Mouse (Mus musculus) c-Kit-positive CD71-positive TER-119-negative erythroid progenitor cells, embryonic 14.5 days (primary cell): ENCODE measurements around the gene Hist1h3d.
"Not testable (repeated sequence)": the region's sequence is repeated elsewhere in the genome, so short reads cannot be mapped to it uniquely, and the experiment has no call there.

Experiments used
- DNase-seq: peaks from one replicate; pipeline ENCODE4 v3.0.0-alpha.2; 2013; ENCODE audit warnings: low read depth

Gene Hist1h3d

DNA sequence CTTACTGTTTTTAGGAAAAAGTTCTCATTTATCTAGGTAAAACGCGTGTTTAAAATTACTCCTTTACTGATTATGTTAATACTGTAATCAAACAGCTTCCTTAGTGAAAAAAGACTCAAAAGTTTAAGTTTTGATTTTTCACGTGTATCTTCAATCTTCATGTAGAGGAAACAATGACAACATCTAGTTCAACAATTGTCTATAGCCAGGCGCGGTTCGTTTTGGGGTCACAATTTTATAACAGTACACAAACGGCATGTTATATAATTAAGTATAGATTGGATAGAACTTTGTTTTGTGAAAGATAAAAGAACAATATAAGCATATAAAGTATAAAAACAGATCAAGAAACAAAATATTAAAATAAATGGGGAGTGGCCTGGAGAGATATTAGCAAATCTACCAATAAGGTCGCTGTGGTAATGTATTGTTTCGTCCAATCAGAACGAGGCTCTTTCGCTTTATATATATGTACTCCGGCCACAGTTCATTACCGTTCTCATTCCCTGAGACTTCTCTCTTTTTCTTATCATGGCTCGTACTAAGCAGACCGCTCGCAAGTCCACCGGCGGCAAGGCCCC lies at the start of gene Hist1h3d:
Gene Hist1h3d (plus strand): TSS at position 493 of the 581 bp plus-strand sequence.
- no peak for DNase-seq

GRCm38 (mm10) chr13:23525901-23526300 lies 49.7 kb upstream of the Hist1h3d start:
- no peak for DNase-seq

- no peak for DNase-seq
These were observed 49.3 kb upstream of the Hist1h3d start for GRCm38 (mm10) chr13:23526312-23526711.

DNA sequence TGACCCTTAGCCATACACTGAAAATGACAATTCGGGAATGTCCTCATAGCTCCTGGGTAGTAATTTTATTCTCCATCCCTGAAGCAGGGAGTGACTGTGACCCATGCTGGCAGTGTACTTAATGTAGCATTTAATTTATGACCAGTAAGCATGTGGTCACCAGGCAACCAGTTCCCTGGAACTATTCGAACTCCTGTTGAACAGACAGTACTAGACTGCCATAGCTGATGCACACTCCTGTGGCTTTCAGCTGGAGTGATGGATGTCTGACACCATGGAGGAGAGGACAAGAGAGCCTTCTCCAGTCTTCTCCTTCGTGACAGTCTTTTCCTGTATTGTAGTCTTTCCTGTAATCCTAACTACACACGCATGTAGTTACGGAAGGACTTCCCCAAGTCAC lies 46.6 kb upstream of the Hist1h3d start:
- DNase-seq: no peak

DNA sequence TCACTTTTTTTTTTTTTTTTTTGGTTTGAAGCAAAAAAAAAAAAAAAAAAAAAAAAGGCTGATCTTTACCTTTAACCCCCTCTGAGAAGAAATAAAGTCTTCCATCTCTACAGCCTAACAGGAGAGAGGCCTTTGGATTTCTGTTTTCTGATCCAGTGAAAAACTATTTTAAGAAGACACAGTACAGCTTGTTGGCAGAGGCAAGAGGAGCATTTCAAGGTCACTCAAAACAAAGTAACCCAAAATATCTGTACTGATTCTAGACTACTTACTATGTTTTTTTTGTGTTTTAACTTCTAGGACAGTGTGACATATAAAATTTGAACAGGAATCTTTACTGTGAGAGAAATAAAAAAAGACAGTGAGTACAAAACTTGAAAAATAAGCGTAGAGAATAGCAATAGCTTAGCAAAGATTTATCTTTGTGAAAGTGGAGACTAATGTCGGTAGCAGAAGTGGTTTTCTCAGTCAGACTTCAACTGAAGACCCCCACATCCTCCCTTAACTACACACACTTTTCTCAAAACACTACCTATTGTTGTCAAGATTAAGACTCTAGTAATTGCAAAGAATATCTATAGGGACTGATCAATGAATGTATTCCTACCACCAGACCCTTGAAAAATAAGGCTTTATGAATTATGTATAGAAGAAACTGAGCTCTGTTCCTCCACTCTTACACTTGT lies 45.9 kb upstream of the Hist1h3d start:
- no peak for DNase-seq

DNA sequence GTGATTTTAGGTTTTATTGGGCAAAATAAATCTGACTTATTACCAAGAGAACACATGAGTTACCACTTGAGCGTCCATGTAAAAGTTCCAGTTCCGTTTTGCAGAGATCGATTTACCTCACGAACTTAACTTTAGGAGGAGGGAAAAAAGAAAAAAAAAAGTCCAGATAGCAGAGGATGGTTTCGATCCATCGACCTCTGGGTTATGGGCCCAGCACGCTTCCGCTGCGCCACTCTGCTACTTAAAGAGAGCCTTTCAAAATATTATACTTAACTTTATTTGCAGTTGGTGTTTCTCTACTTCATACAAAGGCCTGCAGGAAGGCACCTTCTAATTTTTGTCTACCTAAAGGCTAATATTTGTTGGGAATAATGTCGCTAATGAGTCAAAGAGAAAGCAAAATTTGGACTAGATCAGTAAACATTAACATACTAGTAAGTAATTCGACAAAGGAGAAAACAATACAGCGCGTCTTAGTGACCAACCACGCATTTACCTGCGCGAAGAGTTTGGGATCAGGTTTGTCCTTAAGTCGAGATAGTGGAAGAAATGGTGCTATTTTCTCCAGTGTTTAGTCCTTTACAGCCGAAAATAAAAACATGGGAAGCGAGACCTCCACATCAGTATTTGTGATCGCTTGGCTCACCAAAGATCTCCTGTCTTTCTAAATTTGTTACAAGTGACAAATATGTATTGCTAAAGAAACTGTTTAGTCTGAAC lies 45.2 kb upstream of the Hist1h3d start:
- no peak for DNase-seq

DNA sequence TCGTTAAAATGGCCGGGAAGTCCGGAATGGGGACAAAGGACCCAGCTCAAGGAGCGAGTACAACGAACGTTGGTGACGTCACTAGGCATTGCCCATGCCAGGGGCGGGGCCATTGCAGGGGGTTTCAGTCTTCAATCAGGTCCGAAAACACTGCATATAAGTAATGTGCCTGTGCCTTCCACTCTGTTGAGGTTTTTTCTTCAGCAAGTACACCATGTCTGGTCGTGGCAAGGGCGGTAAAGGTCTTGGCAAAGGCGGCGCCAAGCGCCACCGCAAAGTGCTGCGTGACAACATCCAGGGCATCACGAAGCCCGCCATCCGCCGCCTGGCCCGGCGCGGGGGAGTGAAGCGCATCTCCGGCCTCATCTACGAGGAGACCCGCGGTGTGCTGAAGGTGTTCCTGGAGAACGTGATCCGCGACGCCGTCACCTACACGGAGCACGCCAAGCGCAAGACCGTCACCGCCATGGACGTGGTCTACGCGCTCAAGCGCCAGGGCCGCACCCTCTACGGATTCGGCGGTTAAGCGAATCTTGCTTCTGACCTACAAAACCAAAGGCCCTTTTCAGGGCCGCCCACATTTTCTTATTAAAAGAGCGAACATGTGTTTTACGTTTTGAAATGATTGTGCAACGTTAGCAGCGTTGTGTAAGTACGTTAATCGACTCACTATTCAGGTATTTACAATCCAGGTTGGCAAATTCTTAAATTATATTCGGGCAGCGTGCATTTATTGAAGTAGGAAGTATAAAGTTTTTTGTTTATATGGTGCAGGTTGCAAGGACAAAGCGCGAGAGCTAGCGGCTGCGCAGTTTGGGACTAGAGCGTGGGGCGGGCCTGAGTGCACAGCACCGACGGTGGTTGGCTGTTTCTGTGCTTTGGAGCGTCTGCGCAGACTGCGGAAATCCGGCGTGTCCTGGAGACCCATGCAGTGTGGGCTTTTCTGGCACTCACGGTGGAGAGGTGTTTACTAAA lies 44.4 kb upstream of the Hist1h3d start, which contains the start of gene Hist1h4h:
Gene Hist1h4h (plus strand): TSS at position 150 of the 975 bp plus-strand sequence.
- DNase-seq: peak; percentile 92

DNA sequence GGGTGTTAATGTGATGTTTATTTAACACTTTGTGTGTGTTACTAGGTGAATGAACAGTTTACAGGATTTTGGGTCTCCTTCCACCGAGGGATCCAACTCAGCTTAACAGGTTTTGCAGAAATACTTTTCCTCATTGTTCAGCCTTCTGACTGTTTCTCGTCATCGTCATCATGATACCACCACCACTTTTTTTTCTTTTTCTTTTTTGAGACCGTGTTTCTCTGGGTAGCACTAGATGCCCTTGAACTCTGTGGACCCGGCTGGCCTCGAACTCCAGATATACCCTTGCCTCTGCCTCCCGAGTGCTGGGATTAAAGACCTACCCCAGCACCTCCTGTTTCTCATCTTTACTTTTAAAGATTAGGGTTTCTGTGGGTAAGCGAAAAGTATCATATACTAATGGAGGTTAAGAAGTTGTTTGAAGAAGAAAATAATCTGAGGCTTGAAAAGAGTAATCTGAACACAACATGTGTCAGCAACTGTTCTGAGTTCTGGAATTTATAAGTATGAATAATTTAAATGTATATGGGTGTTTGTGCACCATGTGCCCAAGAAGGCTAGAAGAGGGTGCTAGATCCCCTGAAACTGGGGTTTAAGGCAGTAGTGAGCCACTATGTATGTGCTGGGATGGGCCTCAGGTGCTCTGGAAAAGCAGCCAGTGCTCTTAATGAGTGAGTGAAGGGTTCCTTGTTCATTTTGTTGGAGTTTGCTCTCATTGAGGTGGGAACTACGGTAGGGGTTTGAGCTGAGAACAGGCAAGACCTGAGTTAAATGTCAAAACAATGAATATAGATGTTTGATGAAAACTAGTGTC lies 43.1 kb upstream of the Hist1h3d start:
- DNase-seq: no peak

DNA sequence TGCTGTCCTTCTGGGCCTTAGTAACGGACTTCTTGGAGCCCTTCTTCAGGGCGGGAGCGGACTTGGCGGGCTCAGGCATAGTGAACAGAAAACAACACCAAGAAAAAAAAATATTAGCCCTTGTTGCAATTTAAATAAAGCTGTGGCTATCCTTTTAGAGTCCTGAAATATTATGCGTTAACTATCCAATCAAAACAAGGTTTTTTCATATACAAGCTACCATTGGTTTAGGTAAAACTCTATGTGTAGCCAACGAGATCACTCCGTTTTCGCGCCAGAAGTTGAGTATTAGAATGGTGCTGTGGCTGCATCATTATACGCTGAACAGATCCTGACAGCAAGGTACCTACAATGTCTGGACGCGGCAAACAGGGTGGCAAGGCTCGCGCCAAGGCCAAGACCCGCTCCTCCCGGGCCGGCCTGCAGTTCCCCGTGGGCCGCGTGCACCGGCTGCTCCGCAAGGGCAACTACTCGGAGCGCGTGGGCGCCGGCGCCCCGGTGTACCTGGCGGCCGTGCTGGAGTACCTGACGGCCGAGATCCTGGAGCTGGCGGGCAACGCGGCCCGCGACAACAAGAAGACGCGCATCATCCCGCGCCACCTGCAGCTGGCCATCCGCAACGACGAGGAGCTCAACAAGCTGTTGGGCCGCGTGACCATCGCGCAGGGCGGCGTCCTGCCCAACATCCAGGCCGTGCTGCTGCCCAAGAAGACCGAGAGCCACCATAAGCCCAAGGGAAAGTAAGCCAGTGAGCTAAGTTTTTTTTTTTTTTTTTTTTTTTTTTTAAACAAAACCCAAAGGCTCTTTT lies 41.8 kb upstream of the Hist1h3d start, which contains the start of gene Hist1h2af:
Gene Hist1h2af (plus strand): TSS at position 347 of the 808 bp plus-strand sequence.
- peak; percentile 89 for DNase-seq

GRCm38 (mm10) chr13:23534368-23535131 lies 41.0 kb upstream of the Hist1h3d start:
- DNase-seq: no peak

GRCm38 (mm10) chr13:23535137-23536075 lies 40.2 kb upstream of the Hist1h3d start, which contains the start of gene Hist1h3g:
TSS of gene Hist1h3g (plus strand) at chr13:23535422.
- peak; percentile 94 for DNase-seq

GRCm38 (mm10) chr13:23536076-23536822 lies 39.3 kb upstream of the Hist1h3d start:
- DNase-seq: no peak

GRCm38 (mm10) chr13:23537006-23537710 lies 38.4 kb upstream of the Hist1h3d start:
- no peak for DNase-seq

DNA sequence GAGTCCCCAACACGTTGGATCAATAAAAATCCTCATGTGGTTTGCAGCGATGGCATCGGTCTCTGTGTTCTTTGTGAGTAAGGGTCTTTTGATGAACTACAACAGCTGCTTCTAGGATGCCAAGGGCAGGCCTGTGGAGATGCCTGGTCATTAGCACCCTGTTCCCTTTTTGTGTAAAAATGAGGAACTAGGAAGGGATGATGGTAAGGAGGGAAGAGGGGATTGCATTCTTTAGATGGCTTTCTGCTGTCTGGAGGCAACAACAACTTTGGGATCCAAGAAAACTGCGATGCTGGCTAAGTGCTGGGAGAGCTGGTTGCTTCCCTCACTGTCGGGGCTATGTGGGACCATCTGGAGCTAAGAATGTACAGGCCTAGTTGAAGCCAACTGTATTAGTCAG lies 37.3 kb upstream of the Hist1h3d start:
- no peak for DNase-seq

DNA sequence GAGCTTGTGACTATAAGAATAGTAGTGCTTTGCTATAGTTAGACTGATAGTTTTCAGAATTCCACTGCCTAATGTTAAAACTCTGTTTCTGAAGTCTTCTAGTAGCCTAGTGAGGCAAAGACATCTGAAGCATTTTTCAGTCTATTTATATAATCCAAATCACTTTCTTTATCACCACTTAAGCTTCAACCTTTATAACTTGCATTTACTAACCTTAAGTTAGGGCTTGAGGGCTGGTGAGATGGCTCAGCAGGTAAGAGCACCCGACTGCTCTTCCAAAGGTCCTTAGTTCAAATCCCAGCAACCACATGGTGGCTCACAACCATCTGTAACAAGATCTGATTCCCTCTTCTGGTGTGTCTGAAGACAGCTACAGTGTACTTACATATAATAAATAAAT lies 35.7 kb upstream of the Hist1h3d start:
- not testable (repeated sequence) for DNase-seq

GRCm38 (mm10) chr13:23541497-23541896 lies 34.1 kb upstream of the Hist1h3d start:
- DNase-seq: no peak
